Mouse (Mus musculus) megakaryocyte, embryonic 14.5 days (primary cell): ENCODE measurements around the gene Smarcc1.

Experiments
- FLI1 ChIP-seq: IDR thresholded peaks from 2 replicates; pipeline ENCODE4 v1.6.1; 2012; ENCODE audit warnings: low read length, inconsistent platforms, mixed read lengths
- GATA1 ChIP-seq: IDR thresholded peaks from 3 replicates; pipeline ENCODE4 v1.6.1; 2012; ENCODE audit warnings: mixed read lengths, low read length, inconsistent platforms, borderline replicate concordance

DNA sequence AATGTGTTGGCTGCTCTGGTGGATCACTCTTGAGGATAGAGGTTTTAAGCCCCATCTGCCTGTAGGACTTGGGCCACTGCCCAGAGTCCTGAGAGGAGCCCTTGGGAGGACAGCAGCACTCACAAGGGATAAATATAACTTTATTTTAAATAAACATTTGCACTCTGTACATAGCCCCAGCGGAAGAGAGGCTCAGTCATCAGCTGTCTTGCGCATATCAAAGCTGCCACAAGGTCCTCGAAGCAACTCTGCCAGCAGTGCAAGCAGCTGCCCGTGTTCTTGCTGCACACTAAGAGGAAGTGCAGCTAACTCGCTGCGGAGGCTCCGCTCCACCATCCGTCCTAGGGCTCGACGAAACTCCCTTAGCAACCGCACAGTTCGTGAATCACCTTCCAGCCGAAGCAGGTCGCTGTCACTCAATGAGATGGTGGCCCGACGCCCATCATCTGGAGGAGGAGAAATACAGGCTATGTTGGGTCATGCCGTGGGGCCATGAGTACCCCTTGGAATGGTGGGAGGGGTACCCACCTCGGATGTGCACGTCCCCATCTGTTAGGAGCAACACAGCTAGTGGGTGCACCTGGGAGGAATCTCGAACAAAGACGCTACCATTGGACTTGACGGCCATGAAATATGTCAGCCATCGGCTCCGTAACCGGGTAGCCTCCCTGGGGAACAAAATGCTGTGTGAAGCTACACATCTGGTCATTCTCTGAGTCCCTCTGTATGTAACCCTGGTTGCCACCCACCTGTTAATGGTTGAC lies 33.1 kb upstream of the Smarcc1 start:
- TF ChIP-seq GATA1 (no peak), FLI1 (no peak)
